Mouse (Mus musculus) cerebellum, adult 11 months (tissue): ENCODE results near the gene Mrpl23.

Source experiments
- DNase-seq: peaks from one replicate; pipeline ENCODE4 v3.0.0; 2022

Mrpl23 gene

DNA sequence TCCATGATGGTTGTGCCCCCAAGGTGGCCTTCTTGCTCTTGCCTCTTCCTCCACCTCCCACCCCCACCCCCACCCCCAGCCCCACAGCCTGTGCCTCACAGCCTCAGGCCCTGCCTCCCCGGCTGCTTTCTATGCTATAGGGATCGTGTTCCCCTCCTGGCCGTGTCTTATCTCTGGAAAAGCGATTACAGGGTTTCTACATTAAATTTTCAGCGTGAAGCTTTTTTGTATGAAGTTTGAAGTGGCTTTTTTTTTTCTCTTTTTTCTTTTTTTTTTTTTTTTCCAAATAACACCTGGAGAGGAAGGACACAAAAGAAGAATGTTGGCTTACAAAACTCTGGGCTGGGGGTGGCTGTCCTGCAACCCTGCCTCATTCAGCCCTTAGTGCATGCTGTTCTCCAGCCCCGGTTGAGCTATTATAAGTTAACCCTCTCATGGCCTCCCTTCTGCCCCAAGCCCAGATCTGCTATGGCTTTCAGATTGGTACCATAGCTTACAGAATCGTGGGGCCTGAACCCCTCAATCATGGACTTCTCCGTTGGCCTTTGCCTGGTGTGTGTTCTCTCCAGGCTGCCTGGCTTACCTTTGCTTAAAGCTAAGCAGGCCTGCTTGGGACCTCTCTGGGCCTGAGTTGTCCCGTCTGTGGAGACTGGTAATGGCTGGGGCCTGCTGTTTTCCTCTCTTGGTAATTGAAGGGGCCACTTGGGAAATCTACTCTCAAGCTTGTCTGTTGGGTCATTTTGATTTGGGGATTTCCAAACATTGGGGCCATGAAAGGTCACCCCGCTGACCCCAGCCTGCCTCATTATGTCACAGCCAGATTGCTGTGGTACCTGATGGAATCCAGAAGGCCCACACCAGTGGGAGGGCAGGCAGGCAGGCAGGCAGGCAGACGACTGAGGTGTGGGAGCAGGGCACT is 21.2 kb downstream of the Mrpl23 start:
- DNase-seq: no peak

- DNase-seq: no peak
These were observed 22.1 kb downstream of the Mrpl23 start for GRCm38 (mm10) chr7:142554625-142555024.

- DNase-seq: no peak
These were observed 23.0 kb downstream of the Mrpl23 start for GRCm38 (mm10) chr7:142555366-142556088.

DNA sequence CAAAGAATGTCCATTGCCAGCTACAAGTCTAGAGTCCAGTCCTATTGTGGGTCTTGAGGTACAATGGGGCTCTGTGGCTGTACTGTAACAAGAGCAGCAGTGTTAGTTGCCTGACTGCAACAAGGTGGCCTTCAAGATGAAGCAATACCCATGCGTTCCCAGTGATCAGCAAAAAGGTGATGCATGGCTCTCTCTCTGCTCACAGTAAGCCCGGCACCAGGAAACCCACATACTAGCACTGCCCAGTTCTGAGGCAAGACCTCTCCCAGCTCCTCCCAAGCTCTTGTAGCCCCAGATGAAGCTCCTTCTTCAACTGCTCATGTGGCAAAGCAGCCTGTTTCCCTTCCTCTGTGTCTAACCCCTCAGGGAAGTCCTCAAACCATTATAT is 23.6 kb downstream of the Mrpl23 start:
- no peak for DNase-seq

DNA sequence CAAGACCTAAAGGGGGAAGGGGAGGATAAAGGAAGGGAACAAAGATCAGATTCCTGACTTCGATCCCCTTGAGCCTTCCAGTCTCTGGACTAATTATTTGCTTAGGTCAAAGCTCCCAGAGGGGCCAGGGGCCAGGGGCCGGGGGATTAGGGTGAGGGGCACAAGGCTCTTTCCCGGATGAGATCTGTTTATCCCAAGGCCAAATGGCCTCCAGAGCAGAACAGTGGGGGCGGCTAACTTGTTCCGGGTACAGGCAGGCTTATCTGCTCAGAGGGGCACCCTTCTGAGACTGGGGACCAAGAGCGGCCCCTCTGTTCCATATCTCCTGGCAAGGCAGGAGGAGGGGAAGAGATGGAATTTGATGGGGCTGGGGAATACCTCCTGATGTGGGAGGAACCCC is 25.2 kb downstream of the Mrpl23 start:
- no peak for DNase-seq

DNA sequence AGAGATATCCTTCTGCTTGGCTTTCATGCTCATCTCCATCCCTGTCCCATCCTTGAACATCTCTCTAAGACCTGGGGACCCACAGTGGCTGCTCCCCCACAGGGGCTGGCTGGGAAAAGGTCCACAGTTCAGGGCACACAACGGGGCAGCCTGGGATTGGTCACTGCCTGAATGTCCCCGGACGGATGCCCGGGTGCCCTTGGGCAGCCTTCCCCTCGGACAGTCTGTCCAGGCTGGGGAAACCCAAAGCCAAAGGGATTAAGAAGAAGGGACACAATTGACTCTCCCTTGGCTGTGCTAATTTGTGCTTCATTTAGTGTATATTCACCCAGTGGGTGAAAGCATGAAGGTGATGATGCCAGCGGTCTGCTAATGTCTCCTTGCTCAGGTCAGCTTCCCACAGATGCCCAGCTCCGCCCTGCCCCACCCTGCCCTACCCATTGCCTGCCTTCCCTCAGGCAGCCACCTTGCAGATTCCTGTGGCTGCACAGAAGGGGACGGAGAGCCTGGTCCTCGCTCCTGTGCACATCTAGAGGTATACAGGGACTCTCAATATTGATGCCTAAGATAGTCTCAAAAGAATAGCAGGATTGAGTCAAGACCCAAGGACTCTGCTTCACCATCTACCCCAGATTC is 26.1 kb downstream of the Mrpl23 start:
- DNase-seq: no peak

DNA sequence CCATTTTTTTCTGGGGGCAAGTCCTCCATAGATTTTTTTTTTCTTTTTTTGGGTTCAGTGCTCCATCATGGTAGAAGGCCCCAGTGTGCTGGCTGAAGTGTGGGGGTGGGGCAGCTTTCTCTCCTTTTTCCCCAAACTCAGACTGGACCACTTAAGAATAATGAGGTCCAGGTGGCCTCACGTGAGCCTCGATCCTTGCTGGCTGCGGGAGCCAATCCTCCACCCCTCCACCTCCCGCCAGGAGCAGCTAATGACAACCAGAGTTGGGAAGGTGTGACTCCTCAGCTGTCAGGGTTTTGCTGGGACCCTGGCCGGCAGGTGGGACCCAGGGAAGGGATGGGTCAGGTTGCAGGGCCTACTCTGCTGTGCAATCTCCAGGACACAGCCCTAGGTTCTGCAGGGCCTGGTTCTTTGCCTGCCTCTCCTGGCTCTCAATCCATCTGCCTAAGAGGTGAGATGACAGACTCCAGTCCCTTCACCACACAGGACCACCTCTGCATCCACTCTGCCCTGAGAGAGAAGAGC is 27.2 kb downstream of the Mrpl23 start:
- DNase-seq: no peak

DNA sequence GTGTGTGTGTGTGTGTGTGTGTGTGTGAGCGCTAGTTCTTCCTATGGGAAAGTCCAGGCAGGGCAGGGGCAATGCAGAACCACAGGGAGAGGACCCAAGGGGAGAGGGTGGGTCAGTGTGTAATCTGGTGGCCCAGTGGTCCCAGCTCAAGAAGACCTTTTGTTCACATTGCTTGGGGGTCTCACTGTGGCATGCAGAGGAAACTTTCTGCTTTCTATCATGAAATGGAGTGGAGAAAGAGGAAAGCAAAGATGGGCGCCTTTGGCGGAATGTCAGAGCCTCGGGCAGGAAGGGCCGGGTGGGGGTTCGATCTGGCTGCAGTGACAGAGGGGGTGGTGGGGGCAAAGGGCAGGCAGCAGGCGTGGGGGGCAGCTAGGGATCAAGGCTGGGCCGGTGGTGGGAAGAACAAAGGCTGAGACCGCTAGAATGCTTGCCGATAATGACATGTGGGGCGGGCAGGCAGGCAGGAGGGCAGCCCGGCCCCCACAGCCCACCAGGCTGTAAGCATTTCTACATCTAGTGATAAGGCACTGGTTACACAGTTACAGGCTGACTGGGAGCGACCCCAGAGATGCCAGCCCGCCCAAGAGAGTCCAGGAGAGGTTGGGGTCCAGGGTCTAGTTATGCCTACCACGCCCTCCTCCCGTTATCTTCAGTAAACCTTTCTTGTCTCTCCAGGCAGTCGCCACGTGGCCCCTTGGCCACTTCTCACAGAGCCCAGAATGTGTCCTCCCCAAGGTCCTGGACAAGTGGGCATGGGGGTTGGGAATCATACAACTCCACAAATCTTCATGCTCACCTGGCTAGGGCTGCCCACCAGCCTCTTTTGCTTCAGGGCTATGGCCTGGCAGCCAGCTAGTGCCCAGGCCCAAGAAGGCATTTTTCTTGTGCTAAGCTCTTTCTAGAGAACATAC is 28.7 kb downstream of the Mrpl23 start:
- DNase-seq: no peak

DNA sequence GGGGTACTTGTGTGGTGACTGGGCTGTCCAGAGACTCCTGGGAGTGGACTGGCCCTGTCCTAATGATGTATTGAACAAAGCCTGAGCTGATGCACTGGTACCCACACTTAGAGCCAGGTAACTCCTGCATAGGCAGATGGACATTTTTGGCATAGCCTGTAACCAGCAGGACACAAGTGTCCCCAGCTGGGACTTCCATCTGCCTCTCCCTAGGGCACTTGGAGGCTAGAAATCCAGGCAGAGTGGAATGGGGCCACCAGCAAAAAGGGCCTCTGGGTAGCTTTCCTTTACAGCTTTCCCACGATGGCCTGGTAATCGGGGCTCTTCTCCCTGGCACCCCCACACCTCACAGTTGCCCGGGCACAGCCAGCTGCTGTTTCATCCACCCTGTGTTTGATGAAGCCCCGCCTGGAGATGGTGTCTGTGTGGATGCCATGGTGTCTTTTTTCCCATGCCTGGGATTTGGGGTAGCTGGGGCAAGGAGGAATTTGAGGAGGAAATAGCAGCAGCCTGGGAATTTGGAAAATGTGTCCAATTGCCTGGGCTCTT is 29.4 kb downstream of the Mrpl23 start:
- DNase-seq: peak; percentile 91

DNA sequence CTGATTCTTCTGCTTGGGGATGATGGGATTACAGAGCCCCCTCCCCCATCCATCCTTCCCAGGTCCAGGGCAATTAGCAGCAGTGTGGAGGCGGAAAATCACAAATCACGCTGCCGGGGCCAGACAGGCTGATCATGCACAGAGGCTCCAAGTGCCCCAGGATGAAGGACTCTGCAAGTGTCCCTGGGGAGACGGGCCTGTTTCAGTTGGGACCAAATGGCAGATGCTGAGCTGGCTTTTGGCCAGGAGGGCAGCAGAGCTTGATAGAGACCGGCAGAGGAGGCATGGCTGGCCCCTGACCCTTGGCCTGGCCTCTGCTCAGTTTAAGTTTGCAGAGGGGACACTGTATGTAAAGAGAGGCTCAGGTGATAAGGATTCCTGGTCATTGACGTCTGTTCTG is 30.7 kb downstream of the Mrpl23 start:
- DNase-seq: peak; percentile 54

DNA sequence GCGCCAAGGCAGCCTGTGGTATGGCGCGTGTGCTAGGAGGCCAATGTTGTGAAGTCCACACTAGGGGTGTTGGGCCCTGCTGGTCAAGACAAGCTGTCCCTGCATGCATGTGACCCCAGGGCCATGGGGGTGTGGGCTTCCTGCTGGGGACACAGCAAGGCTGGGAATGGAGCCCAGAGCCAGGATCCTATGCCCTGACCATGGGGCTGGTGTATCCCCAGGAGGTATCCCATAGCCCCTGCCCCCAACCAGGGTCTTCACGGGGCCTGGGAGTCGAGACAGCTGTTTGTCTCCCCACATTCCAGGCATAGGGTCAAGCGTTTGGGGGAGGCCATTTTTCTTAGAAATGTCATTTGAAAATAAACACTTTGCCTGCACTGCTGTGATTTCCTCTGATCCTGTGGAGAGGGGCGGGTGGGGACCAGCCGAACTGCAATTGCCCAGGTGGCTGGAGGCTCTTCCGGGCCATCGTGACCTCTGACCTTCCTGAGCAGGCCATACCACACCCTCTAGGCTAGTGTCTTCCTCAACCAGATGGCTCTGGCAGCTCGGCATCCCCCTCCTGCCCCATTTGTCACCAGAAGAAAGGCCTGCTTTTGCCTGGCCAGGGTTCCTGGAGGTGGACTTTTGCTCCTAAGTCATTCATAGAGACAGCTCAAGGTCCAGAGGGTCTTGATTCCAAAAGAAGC is 32.6 kb downstream of the Mrpl23 start:
- DNase-seq: no peak

- DNase-seq: no peak
These were observed 34.0 kb downstream of the Mrpl23 start for GRCm38 (mm10) chr7:142566512-142566911.

- no peak for DNase-seq
These were observed 36.5 kb downstream of the Mrpl23 start for GRCm38 (mm10) chr7:142568985-142569384.

GRCm38 (mm10) chr7:142570565-142570964 is 38.1 kb downstream of the Mrpl23 start:
- no peak for DNase-seq

DNA sequence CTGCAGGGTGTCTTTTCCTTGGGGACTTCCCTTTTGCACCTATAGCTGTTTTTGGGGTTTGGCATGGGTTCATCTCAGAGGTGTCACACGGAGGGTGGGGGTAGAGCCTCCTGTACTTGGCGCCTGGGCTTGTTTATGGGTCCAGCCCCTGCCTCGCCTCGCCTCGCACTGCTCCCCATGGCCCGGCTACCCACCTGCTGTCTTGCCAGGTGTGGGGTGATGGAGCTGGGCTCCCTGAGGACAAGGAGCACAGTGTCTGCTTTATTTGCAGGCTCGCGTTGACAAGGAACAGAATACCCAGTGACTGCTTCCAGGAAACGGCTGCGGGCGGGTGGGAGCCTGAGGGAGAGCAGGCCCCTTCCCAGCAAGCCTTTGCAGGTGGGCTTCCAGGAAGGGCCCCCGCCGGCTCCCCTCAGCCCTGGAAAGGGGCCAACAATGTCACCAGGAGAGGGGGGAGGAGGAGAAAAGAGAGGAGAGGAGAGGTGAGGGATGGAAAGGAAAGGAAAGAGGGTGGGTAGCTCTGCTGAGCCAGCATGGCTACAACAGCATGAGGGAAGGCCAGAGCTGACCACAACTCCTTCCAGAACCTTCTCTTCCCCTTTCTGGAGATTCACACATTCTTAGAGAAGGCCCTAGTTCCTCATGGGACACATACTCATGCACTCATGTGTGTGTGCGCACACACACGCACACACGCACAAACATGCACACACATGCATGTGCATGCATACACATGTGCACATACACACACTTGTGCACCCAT is 39.2 kb downstream of the Mrpl23 start:
- DNase-seq: no peak

- no peak for DNase-seq
These were observed 39.9 kb downstream of the Mrpl23 start for GRCm38 (mm10) chr7:142572343-142572742.

DNA sequence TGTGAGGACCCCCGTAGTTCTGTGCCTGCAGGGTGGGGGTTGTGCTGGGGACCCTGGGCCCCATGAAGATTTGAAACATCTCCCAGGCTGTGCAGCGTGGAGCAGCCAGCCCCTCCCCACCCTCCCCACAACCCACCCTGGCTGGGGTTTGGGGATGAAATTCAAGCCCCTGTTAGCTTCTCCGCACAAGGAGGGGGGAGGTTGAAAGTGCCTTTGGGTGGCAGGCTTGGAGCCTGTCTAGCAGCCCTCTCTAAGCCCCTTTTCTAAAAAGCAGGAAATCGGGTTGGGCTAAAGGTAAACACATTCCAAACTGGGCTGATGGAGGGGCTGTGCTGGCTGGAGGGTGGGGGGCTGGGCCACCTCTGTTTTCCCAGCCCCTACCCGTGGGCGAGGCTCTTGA is 40.5 kb downstream of the Mrpl23 start:
- no peak for DNase-seq

- no peak for DNase-seq
These were observed 41.7 kb downstream of the Mrpl23 start for GRCm38 (mm10) chr7:142574155-142574660.

GRCm38 (mm10) chr7:142574826-142575351 is 42.4 kb downstream of the Mrpl23 start:
- no peak for DNase-seq

GRCm38 (mm10) chr7:142575491-142575890 is 43.0 kb downstream of the Mrpl23 start:
- DNase-seq: no peak
